Mouse (Mus musculus): ENCODE data around the gene Trnp1.

Gene Trnp1

GRCm38 (mm10) chr4:133458044-133458443 lies 40.3 kb downstream of the Trnp1 start:
- no peak for DNase-seq

- no peak for DNase-seq
Observed at GRCm38 (mm10) chr4:133452433-133452832, 45.9 kb downstream of the Trnp1 start.

GRCm38 (mm10) chr4:133451536-133451935 lies 46.8 kb downstream of the Trnp1 start:
- peak; percentile 86 for DNase-seq

GRCm38 (mm10) chr4:133449726-133450125 lies 48.6 kb downstream of the Trnp1 start:
- DNase-seq = peak; percentile 38

- no peak for DNase-seq
Observed at GRCm38 (mm10) chr4:133448708-133449388, 49.5 kb downstream of the Trnp1 start.

- DNase-seq = no peak
Observed at GRCm38 (mm10) chr4:133447967-133448366, 50.4 kb downstream of the Trnp1 start.

GRCm38 (mm10) chr4:133447366-133447765 lies 51.0 kb downstream of the Trnp1 start:
- DNase-seq = no peak

- DNase-seq = no peak
Observed at GRCm38 (mm10) chr4:133445727-133446126, 52.6 kb downstream of the Trnp1 start.

- DNase-seq = no peak
Observed at GRCm38 (mm10) chr4:133443085-133443484, 55.3 kb downstream of the Trnp1 start.

- no peak for DNase-seq
Observed at GRCm38 (mm10) chr4:133442194-133442593, 56.2 kb downstream of the Trnp1 start.

Measured in kidney, adult 9 months (tissue).